Mouse (Mus musculus) spleen, adult 2 months (tissue): ENCODE measurements around the gene Rad1.

ENCODE experiments used
- CTCF ChIP-seq: fragments of 200-500 bp; IDR thresholded peaks from 2 replicates; pipeline ENCODE4 v1.5.1; 2011; ENCODE audit warnings: mild to moderate bottlenecking, inconsistent platforms; ENCODE audit not compliant: insufficient read depth, insufficient read length, insufficient replicate concordance; ENCODE audit errors: extremely low read depth
- POLR2A ChIP-seq: fragments of 200-500 bp; IDR thresholded peaks from 2 replicates; pipeline ENCODE4 v1.6.1; 2011; ENCODE audit warnings: low read depth, low read length, inconsistent platforms

- TF ChIP-seq POLR2A: no peak
- TF ChIP-seq CTCF: no peak
Observed at GRCm38 (mm10) chr15:10464678-10465077, 21.1 kb upstream of the Rad1 start.
